Mouse (Mus musculus): ENCODE results near the gene Dnm1l. TPM values are rescaled to one million over a fixed set of nuclear protein-coding genes. Genes with fewer than 3 reads are reported as not detected.
"Not testable (repeated sequence)": the region's sequence is repeated elsewhere in the genome, so short reads cannot be mapped to it uniquely, and the experiment has no call there.

Gene Dnm1l
- 54.4 and 56.2 TPM in 2 replicates for polyA plus RNA-seq (2015; fragmentation: Nextera tagmentation; extraction: Ambion mirVana)

DNA sequence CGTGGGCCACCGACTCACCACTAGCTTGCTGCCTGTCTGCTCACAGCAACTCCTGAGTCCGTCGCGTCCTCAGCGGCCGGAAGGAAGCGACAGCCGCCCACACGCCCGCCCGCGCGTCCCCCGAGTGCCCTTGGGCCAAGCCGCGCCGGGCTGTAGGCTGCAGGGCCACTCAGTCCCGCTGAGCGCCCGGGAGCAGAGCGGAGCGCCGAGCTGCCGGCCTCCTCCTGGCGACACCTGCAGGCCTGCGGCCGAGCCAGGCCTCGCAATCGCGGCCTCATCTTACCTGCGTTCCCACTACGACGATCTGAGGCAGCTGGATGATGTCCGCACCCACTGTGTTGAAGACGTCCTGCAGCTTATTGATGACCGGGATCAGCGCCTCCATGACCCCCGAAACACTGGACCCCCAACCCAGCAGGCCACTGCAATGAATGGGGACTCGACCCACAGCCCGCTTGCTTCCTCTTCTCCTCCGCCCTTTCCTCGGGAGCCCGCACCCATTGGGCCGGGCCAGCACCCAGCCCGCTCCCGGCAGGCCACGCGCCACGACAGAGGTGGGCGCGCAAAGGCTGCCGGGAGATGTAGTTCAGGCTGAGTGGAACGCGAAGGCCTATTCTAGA, at the start of gene Dnm1l:
TSS of gene Dnm1l (minus strand) at position 479 of the 620 bp plus-strand sequence.
- Histone ChIP-seq H3K9ac (peak within 1 kb of the TSS; percentile 93), H3K4me3 (peak within 1 kb of the TSS; percentile 97), H3K4me1 (peaks cover 5% of the 10 kb centered on the region; the same call in 1 of the 2 replicates), H3K36me3 (no peaks in the 10 kb centered on the region), H3K9me3 (no peaks in the 10 kb centered on the region), H3K27ac (peak within 1 kb of the TSS; percentile 89), H3K4me2 (peak within 1 kb of the TSS; percentile 52), H3K27me3 (no peaks in the 10 kb centered on the region)
- peak; percentile 97 for ATAC-seq (ENCODE audit: insufficient number of reproducible peaks, low FRiP score, low TSS enrichment, low read depth)
- under 1% methylated on average over 55 of the region's 55 CpGs for WGBS

DNA sequence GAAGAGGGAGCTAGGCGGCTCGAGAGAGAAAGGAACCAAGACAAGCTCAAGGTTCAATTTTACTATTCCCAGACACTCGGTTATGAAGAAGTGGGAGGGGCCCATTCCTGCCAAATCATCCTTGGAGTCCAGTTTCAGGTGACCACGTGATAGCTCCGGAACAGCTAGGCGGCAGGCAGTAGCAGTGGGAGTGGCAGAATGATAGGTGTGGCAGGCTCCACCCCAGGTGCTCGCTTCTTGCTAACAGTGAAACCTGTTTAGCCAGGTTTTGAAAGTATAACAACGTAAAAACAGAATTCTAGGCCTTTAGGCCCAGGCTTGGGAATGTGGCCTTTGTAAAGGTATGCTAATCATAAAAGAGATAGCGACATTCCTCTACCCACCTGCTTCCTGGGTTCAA, 8.5 kb upstream of the Dnm1l start:
- not testable (repeated sequence) for H3K9me3 ChIP-seq; H3K4me3 ChIP-seq; H3K27me3 ChIP-seq; H3K4me1 ChIP-seq; ATAC-seq (ENCODE audit: insufficient number of reproducible peaks, low FRiP score, low TSS enrichment, low read depth); H3K36me3 ChIP-seq; H3K9ac ChIP-seq; H3K27ac ChIP-seq; H3K4me2 ChIP-seq
- WGBS = 57% methylated on average over 9 of the region's 9 CpGs

GRCm38 (mm10) chr16:16359101-16359482, 333 bp upstream of the Dnm1l start:
- H3K9ac ChIP-seq; H3K4me1 ChIP-seq; ATAC-seq (ENCODE audit: insufficient number of reproducible peaks, low FRiP score, low TSS enrichment, low read depth); H3K36me3 ChIP-seq; H3K27ac ChIP-seq; H3K9me3 ChIP-seq; H3K27me3 ChIP-seq: not testable (repeated sequence)
- WGBS = 53% methylated on average over 9 of the region's 9 CpGs
- Histone ChIP-seq H3K4me3 (peak overlapping the region; percentile 97), H3K4me2 (peak overlapping the region; percentile 52)

DNA sequence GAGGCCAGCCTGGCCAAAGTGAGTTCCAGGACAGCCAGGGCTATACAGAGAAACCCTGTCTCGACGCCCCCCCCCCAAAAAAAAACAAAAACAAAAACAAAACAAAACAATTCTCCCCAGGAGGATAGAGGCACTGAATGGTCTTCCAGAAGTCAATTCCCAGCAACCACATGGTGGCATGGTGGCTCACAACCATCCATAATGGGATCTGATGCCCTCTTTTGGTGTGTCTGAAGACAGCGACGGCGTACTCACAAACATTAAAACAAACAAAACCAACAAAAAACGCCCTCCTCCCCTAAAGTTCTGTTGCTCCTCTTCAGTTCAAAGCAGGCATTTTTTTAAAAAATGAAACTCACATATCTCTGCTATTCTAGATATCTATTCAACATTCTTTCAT, 851 bp downstream of the Dnm1l start:
- WGBS = 8% methylated on average over 6 of the region's 6 CpGs
- Histone ChIP-seq H3K9me3 (no peaks in the 10 kb centered on the region), H3K27me3 (no peaks in the 10 kb centered on the region), H3K27ac (no peak overlapping the region), H3K36me3 (no peaks in the 10 kb centered on the region), H3K9ac (peak overlapping the region; percentile 93), H3K4me3 (peak overlapping the region; percentile 97), H3K4me1 (peaks cover 5% of the 10 kb centered on the region; the same call in 1 of the 2 replicates), H3K4me2 (peak overlapping the region; percentile 52)
- ATAC-seq (ENCODE audit: insufficient number of reproducible peaks, low FRiP score, low TSS enrichment, low read depth) = no peak

GRCm38 (mm10) chr16:16346420-16346819, 12.3 kb downstream of the Dnm1l start:
- no peaks in the 10 kb centered on the region for H3K9me3 ChIP-seq
- H3K4me1 ChIP-seq = no peaks in the 10 kb centered on the region
- no peak overlapping the region for H3K27ac ChIP-seq
- ATAC-seq (ENCODE audit: insufficient number of reproducible peaks, low FRiP score, low TSS enrichment, low read depth) = no peak
- H3K4me3 ChIP-seq = no peak overlapping the region
- WGBS = 82% methylated on average over 5 of the region's 5 CpGs
- H3K4me2 ChIP-seq = no peak overlapping the region
- peaks cover 8% of the 10 kb centered on the region; the same call in 1 of the 2 replicates for H3K36me3 ChIP-seq
- H3K9ac ChIP-seq = no peak overlapping the region
- no peaks in the 10 kb centered on the region for H3K27me3 ChIP-seq

DNA sequence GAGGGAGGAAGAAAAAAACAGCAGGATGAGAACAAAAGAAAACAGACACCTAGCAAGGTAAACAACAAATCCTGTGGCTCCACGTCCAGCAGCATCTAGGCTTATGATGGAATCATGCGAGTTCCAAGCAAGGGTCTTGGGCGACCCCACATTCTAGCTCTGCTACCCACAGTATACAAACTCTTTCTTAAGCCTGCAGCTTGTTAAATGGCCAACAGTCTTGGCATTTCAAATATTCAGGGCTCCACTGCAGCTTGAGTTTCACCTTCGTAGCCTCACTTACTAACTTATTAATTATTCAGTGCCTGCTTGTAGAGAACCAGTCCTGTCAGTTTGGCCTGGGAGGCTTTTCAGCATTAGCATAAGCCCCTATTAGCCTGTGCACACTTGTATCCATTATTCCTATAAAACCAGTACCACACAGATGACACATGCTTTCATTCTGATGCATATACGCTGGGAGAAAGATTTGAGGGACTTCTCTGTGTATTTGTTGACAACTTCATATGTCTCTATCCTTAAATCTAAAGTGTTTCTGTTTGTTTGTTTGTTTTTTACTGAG, 32.9 kb downstream of the Dnm1l start:
- Histone ChIP-seq H3K27me3 (no peaks in the 10 kb centered on the region), H3K36me3 (peaks cover 56% of the 10 kb centered on the region), H3K9me3 (no peaks in the 10 kb centered on the region), H3K9ac (no peak overlapping the region), H3K4me2 (no peak overlapping the region), H3K4me3 (no peak overlapping the region), H3K27ac (no peak overlapping the region), H3K4me1 (no peaks in the 10 kb centered on the region)
- no peak for ATAC-seq (ENCODE audit: insufficient number of reproducible peaks, low FRiP score, low TSS enrichment, low read depth)
- 83% methylated on average over 5 of the region's 5 CpGs for WGBS

DNA sequence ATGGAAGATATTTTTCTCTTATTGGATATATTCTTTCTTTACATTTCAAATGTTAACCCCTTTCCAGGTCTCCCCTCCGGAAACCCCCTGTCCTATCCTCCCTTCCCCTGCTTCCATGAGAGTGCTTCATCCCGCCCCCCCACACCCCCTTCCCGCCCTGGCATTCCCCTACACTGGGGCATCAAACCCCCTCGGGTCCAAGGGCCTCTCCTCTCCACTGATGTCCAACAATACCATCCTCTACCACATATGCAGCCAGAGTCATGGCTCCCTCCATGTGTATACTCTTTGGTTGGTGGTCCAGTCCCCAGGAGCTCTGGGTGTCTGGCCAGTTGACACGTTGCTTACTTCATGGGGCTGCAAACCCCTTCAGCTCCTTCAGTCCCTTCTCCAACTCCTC, 47.4 kb downstream of the Dnm1l start:
- no peak for ATAC-seq (ENCODE audit: insufficient number of reproducible peaks, low FRiP score, low TSS enrichment, low read depth)
- WGBS = 81% methylated on average over 5 of the region's 5 CpGs

DNA sequence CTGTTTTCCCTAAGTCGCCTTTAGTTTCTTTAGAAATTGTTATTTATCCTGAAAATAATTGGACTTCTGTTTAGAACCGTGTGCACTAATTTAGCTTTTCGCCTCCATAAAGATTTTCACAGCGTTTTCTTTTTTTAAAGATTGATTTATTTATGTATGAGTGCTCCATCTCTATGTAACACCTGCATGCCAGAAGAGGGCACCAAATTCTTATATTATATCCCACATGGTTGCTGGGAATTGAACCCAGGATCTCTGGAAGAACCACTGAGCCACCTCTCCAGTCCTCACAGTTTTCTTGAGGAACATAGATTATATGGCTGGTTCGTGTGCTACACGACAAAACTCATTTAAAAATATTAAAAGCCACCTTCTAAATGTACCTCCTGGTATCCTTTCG, 54.9 kb downstream of the Dnm1l start:
- H3K4me2 ChIP-seq = peak overlapping the region; percentile 79
- peaks cover 14% of the 10 kb centered on the region for H3K4me1 ChIP-seq
- H3K4me3 ChIP-seq = peak overlapping the region; percentile 97
- peak overlapping the region; percentile 76 for H3K9ac ChIP-seq
- peak overlapping the region; percentile 96; the same call in 1 of the 2 replicates for H3K27ac ChIP-seq
- 19% methylated on average over 7 of the region's 7 CpGs for WGBS
- peaks cover 19% of the 10 kb centered on the region for H3K36me3 ChIP-seq
- no peaks in the 10 kb centered on the region for H3K27me3 ChIP-seq
- H3K9me3 ChIP-seq = no peaks in the 10 kb centered on the region
- ATAC-seq (ENCODE audit: insufficient number of reproducible peaks, low FRiP score, low TSS enrichment, low read depth) = no peak

More for the DNA sequence above, 47.4 kb downstream of the Dnm1l start:
- H3K9me3 ChIP-seq = no peaks in the 10 kb centered on the region
- H3K4me2 ChIP-seq = no peak overlapping the region
- H3K27ac ChIP-seq = no peak overlapping the region
- H3K27me3 ChIP-seq = no peaks in the 10 kb centered on the region
- no peak overlapping the region for H3K4me3 ChIP-seq
- H3K36me3 ChIP-seq = peaks cover 58% of the 10 kb centered on the region
- H3K4me1 ChIP-seq = no peaks in the 10 kb centered on the region
- no peak overlapping the region for H3K9ac ChIP-seq

- peak; percentile 43 for ATAC-seq (ENCODE audit: insufficient number of reproducible peaks, low FRiP score, low TSS enrichment, low read depth)
- no peaks in the 10 kb centered on the region for H3K27me3 ChIP-seq
- peak overlapping the region; percentile 97 for H3K4me3 ChIP-seq
- no peaks in the 10 kb centered on the region for H3K9me3 ChIP-seq
- H3K4me1 ChIP-seq = peaks cover 14% of the 10 kb centered on the region
- H3K27ac ChIP-seq = peak overlapping the region; percentile 96
- under 1% methylated on average over 61 of the region's 61 CpGs for WGBS
- H3K36me3 ChIP-seq = peaks cover 17% of the 10 kb centered on the region
- H3K4me2 ChIP-seq = peak overlapping the region; percentile 79
- H3K9ac ChIP-seq = peak overlapping the region; percentile 76
Measured at GRCm38 (mm10) chr16:16303138-16303827, 55.5 kb downstream of the Dnm1l start.

DNA sequence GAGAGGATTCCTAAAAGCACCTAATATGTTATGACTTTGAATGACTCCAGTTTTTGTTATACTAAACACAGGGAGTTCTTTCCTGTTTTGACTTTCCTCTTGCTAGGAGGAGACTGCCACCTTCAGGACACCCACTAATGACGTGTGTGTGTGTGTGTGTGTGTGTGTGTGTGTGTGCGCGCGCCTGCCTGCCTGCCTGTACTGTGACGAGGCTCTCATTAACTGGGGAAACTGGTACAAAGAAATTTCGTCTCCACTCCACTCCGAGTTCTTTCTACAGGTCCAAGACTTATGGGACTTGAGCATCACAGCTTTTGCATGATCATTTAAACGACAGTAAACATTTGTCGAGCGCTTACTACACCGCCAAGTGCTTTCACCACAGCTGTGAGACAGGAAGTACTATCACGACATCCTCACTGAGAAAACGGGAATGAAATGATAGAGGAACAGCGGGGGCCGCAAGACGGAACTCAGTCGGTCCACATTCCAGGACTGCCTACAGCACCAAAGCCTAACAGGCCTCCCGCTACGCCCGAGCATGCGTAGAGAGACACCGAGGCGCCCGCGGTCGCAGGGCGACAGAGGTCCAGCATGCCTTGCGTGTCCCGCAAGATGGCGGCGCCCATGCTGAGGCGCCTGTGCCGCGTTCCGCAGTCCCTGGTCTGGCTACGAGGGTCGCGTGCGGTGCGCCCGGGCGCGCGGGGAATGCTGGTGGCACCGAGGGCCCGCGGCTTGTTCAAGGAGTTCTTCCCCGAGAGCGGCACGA, 56.2 kb downstream of the Dnm1l start, which contains the start of gene Yars2:
TSS of gene Yars2 (plus strand) at position 597 of the 769 bp plus-strand sequence.
- Histone ChIP-seq H3K27me3 (no peaks in the 10 kb centered on the region), H3K27ac (peak within 1 kb of the TSS; percentile 96), H3K4me1 (peaks cover 14% of the 10 kb centered on the region), H3K4me3 (peak within 1 kb of the TSS; percentile 97), H3K4me2 (peak within 1 kb of the TSS; percentile 79), H3K9ac (peak within 1 kb of the TSS; percentile 76), H3K9me3 (no peaks in the 10 kb centered on the region), H3K36me3 (peaks cover 11% of the 10 kb centered on the region)
- under 1% methylated on average over 50 of the region's 50 CpGs for WGBS
- ATAC-seq (ENCODE audit: insufficient number of reproducible peaks, low FRiP score, low TSS enrichment, low read depth) = peak; percentile 98

DNA sequence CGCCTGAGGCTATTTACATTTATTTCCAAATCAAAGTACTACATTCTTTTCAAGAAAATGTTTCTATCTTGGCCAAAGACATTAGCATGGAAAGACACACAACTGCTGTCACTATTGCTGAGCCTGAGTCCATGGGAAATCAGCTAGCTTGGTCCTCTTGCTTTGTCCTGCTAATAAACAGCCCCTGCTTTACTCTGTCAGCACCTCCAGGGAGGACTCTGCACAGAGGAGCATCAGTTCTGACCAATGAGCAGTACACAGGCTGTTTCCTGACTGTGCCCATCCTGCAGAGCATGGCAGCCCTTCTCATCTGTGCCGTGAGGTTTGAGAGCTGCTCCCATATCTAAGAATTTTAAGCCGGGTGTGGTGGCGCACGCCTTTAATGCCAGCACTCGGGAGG, 85.0 kb downstream of the Dnm1l start:
- H3K27me3 ChIP-seq = no peaks in the 10 kb centered on the region
- H3K4me1 ChIP-seq = no peaks in the 10 kb centered on the region
- no peaks in the 10 kb centered on the region for H3K9me3 ChIP-seq
- H3K36me3 ChIP-seq = no peaks in the 10 kb centered on the region
- no peak for ATAC-seq (ENCODE audit: insufficient number of reproducible peaks, low FRiP score, low TSS enrichment, low read depth)
- H3K9ac ChIP-seq = no peak overlapping the region
- H3K4me2 ChIP-seq = no peak overlapping the region
- WGBS = 85% methylated on average over 6 of the region's 6 CpGs
- no peak overlapping the region for H3K27ac ChIP-seq
- no peak overlapping the region for H3K4me3 ChIP-seq
